In the genomic region with DNA sequence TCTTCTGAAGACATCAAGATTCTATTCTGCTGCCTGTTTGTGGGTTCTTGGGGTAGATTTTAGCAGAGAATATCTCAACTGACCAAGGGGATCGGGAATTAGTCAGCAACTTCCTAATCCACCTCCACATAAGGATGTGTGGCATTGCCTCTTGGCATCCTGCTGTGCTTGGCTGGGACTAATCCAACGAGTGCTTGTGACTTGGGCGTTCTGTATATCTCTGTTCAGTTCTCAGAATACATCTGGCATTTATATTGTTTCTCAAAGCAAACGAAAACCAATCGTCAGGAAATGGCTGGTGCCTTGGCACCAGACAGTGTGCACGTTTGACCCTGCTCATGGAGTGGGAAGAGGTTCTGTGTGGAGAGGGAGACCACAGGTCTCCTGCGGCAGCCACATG, we compare ENCODE assay signal across 26 mouse cellular contexts. TPM values are rescaled to one million over a fixed set of nuclear protein-coding genes. Genes with fewer than 3 reads are reported as not detected.
"Had no signal": no experiment of that assay in that cellular context is flagged by ENCODE, and none has a peak within 500 bp of the region (broad histone marks: within the 10 kb centered on the region; RNA-seq: fewer than 3 reads in every experiment).

No protein-coding gene starts in this region.

- DNase-seq: gastrocnemius, adult 2 months; gastrocnemius, postnatal 10 days; gastrocnemius, postnatal 25 days; heart, postnatal 10 days; heart, postnatal 4 days; kidney, adult 11 months; kidney, adult 2 months; kidney, adult 9 months; kidney, postnatal 14 days; kidney, postnatal 36 days; layer of hippocampus, postnatal 36 days; left cerebral cortex, postnatal 4 days had no signal

RNA-seq across cellular contexts. Expression of a gene that starts 5.9 kb away (rescaled TPM):
- total RNA-seq: gastrocnemius, adult 2 months; gastrocnemius, postnatal 10 days; gastrocnemius, postnatal 25 days; gastrocnemius, postnatal 4 days; granulocyte monocyte progenitor cell, adult 5-6 weeks had no signal

RNA-seq across cellular contexts. Expression of a gene that starts 24.8 kb away (rescaled TPM):
- total RNA-seq: gastrocnemius, adult 2 months; gastrocnemius, postnatal 10 days; gastrocnemius, postnatal 25 days; gastrocnemius, postnatal 4 days; granulocyte monocyte progenitor cell, adult 5-6 weeks; heart, adult 18-20 months; heart, adult 8-10 months; heart, postnatal 10 days; heart, postnatal 25 days; heart, postnatal 4 days; hindbrain, postnatal 0 days; layer of hippocampus, adult 18-20 months; layer of hippocampus, adult 8-10 months; layer of hippocampus, postnatal 10 days; layer of hippocampus, postnatal 36 days; left cerebral cortex, adult 18-20 months; left cerebral cortex, adult 8-10 months; left cerebral cortex, postnatal 10 days; left cerebral cortex, postnatal 25 days; left cerebral cortex, postnatal 4 days; liver, adult 2 months had no signal

RNA-seq across cellular contexts. Expression of a gene that starts 29.8 kb away (rescaled TPM):
- total RNA-seq: left cerebral cortex, adult 18-20 months had no signal

RNA-seq across cellular contexts. Expression of a gene that starts 39.9 kb away (rescaled TPM):
- total RNA-seq: granulocyte monocyte progenitor cell, adult 5-6 weeks; heart, postnatal 25 days; hindbrain, postnatal 0 days; layer of hippocampus, adult 18-20 months; layer of hippocampus, postnatal 10 days; layer of hippocampus, postnatal 36 days; left cerebral cortex, postnatal 10 days; left cerebral cortex, postnatal 25 days; left cerebral cortex, postnatal 4 days had no signal
